Mouse (Mus musculus): ENCODE data around the gene Thbs3.

DNA sequence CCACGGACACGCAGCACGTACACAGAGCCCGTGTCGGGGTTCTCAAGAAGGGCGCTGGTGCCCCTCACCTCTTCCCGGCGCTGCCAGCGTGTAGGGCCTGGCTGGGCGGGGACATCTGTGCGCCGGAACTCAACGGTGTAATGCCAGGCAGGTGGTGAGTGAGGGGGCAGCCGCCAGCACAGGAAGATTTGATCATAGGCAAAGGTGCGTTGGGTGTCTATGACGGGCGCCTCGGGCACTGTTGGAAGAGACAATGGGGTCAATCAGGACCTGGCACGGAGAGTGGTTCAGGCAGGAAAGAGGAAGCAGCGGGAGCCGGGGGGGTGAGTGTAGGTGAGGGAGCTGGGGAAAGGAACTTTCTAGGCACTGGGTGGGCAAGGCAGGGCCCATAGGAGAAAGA, 22.7 kb downstream of the Thbs3 start:
- TF ChIP-seq CTCF (conservative IDR thresholded peaks at IDR 0.05; ENCODE audit: insufficient read depth, insufficient read length, low read depth, low read length) (no peak), POLR2A (IDR thresholded peaks at IDR 0.05; ENCODE audit: low read depth, low read length) (no peak)

Measured in kidney, adult 2 months (tissue).